Mouse (Mus musculus) adrenal gland, adult 18-20 months (tissue): ENCODE measurements around the gene Slc22a26. TPM values are rescaled to one million over a fixed set of nuclear protein-coding genes. Genes with fewer than 3 reads are reported as not detected.
"Not testable (repeated sequence)": the region's sequence is repeated elsewhere in the genome, so short reads cannot be mapped to it uniquely, and the experiment has no call there.

ENCODE experiments used
- DNase-seq, 2 experiments: peaks; one replicate each; pipeline ENCODE4 v3.0.0; 2021 to 2022; ENCODE audit warnings: low spot score in 2 of 2
- long read RNA-seq, 2 experiments: library from polyadenylated mRNA; stranded (forward); transcript quantifications; one replicate each; pipeline ENCODE4 v2.0.0; 2021
- total RNA-seq, 2 experiments: library from RNA; stranded (reverse); gene quantifications; 1 replicate in 1 of 2; 2 replicates in 1 of 2; pipeline ENCODE4 v1.2.3; 2021

Gene Slc22a26
- under 1 TPM in 1 of 2 experiments, not detected in 1; 0.10 TPM for total RNA-seq
- long read RNA-seq, experiment 1: 0 reads
- long read RNA-seq, experiment 2: 0 reads

- DNase-seq: no peak
These were observed at the start of gene Slc22a26 for GRCm38 (mm10) chr19:7802571-7802970. Slc22a26 (minus strand) TSS chr19:7802667.

GRCm38 (mm10) chr19:7829851-7830250, 27.4 kb upstream of the Slc22a26 start:
- DNase-seq: no peak

GRCm38 (mm10) chr19:7790571-7790970, 11.9 kb downstream of the Slc22a26 start:
- no peak for DNase-seq

- no peak for DNase-seq
These were observed 27.2 kb downstream of the Slc22a26 start for GRCm38 (mm10) chr19:7775306-7775705.

GRCm38 (mm10) chr19:7766124-7766523, 36.3 kb downstream of the Slc22a26 start:
- DNase-seq: no peak

- no peak for DNase-seq
These were observed 36.9 kb downstream of the Slc22a26 start for GRCm38 (mm10) chr19:7765599-7765998.

GRCm38 (mm10) chr19:7753371-7753770, 49.1 kb downstream of the Slc22a26 start:
- DNase-seq: not testable (repeated sequence)

Other genes with a start within 250 kb of the Slc22a26 start
- gene Pla2g16, start 245.2 kb downstream of the Slc22a26 start, total RNA-seq: 100 to 1,000 TPM in 1 of 2 experiments, 10 to 100 TPM in 1; 60.4 to 132 TPM
- 10 to 100 TPM; 18.9 to 67.5 TPM for gene Lgals12, start 195.5 kb downstream of the Slc22a26 start, total RNA-seq
- gene Hrasls5, start 190.1 kb downstream of the Slc22a26 start, total RNA-seq: under 1 TPM; 0.30 to 0.77 TPM
- not detected for gene Slc22a19, start 91.4 kb downstream of the Slc22a26 start, total RNA-seq
- gene Slc22a27, start 163.4 kb upstream of the Slc22a26 start, total RNA-seq: not detected